Mouse (Mus musculus) forebrain, embryonic 11.5 days (tissue): ENCODE data around the gene Tes. TPM values are rescaled to one million over a fixed set of nuclear protein-coding genes. Genes with fewer than 3 reads are reported as not detected.
A peak's percentile ranks its signal among the peaks of the same experiment; 100 is the strongest.

Source experiments
- ATAC-seq: fragments of 200-750 bp; cut with Nextera tagmentation; replicated peaks from 2 replicates; pipeline ENCODE4 v1.8.0; 2017; ENCODE audit warnings: moderate TSS enrichment; ENCODE audit not compliant: low FRiP score
- DNase-seq: peaks from one replicate; pipeline ENCODE4 v3.0.0-alpha.2; 2017; ENCODE audit warnings: low spot score
- H3K27ac ChIP-seq: fragments of 300-500 bp; sonication (generic); 2 replicates; pipeline ENCODE4 v1.5.1; 2014; ENCODE audit warnings: low read depth, low read length
- H3K27me3 ChIP-seq: fragments of 300-500 bp; sonication (generic); 2 replicates; pipeline ENCODE4 v1.6.1; 2014; ENCODE audit warnings: mild to moderate bottlenecking, low read length, mixed read lengths; ENCODE audit not compliant: control insufficient read depth, insufficient read depth
- H3K36me3 ChIP-seq: fragments of 300-500 bp; sonication (generic); 2 replicates; pipeline ENCODE4 v1.6.1; 2014; ENCODE audit warnings: mild to moderate bottlenecking, low read length, moderate library complexity, mixed read lengths; ENCODE audit not compliant: control insufficient read depth, insufficient read depth
- H3K4me1 ChIP-seq: fragments of 300-500 bp; sonication (generic); replicated peaks from 2 replicates; pipeline ENCODE4 v1.6.1; 2014; ENCODE audit warnings: low read length, mixed read lengths; ENCODE audit not compliant: control insufficient read depth, insufficient read depth
- H3K4me2 ChIP-seq: fragments of 300-500 bp; sonication (generic); 2 replicates; pipeline ENCODE4 v1.6.1; 2014; ENCODE audit warnings: low read depth, mild to moderate bottlenecking, low read length, moderate library complexity, mixed read lengths; ENCODE audit not compliant: severe bottlenecking
- H3K4me3 ChIP-seq: fragments of 300-500 bp; sonication (generic); 2 replicates; pipeline ENCODE4 v1.5.1; 2014; ENCODE audit warnings: low read depth, low read length
- H3K9ac ChIP-seq: fragments of 300-500 bp; sonication (generic); 2 replicates; pipeline ENCODE4 v1.6.1; 2014; ENCODE audit warnings: low read length
- H3K9me3 ChIP-seq: fragments of 300-500 bp; sonication (generic); 2 replicates; pipeline ENCODE4 v1.6.1; 2016; ENCODE audit warnings: low read length, mixed read lengths; ENCODE audit not compliant: control insufficient read depth
- WGBS: fragments of 180-500 bp; shearing (Covaris S2); extraction: QIAGEN DNeasy Blood & Tissue Kit; methylation state at CpG from one replicate; pipeline ENCODE4 v1.1.7; 2014; 5-methylcytosine and 5-hydroxymethylcytosine counted together
- polyA plus RNA-seq: library from polyadenylated mRNA; unstranded; fragments of >200 nt; fragmentation: Nextera tagmentation; extraction: Ambion mirVana; gene quantifications from 2 replicates; pipeline ENCODE4 v1.2.1, GENCODE M21; 2014

The Tes gene
- polyA plus RNA-seq, 1 experiment from 2014 or later, result 34.6 TPM

DNA sequence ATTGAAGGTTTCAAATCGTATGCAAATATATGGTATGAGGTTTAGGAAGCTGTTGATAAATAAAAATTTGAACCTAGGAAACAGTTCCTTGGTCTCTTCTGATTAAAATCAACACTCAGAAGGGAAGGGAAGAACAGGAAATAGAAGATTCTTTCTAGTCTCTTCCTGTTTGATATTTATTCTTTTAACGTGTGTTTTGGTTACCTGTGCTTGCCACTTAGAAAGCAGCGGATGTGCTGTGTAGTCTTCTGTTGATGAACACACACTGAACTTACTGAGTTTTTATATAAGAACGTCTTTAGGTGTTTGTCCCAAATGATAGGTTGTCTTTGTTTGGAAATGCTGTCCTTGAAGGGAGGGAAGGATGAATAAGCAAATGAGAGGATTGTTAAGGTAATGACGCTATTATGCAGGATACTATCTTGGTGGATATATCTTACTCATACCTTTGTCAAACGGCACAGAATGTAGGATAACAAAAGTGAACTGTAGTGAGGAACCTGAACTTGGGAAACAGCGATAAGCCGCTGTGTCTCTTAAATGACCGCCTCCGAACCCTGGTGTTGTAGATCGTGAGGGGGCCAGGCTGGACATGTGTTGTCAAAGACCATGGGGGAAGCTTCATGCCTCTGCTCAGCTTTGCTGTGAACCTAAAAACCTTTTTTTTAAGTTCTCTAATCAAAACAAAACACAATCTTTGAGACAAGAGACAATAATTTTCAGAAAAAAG is 1.4 kb downstream of the Tes start:
- Histone ChIP-seq H3K36me3 (no peaks in the 10 kb centered on the region), H3K9me3 (no peaks in the 10 kb centered on the region), H3K4me1 (no peaks in the 10 kb centered on the region), H3K4me3 (peak overlapping the region; percentile 79), H3K27me3 (peaks cover 6% of the 10 kb centered on the region), H3K9ac (no peak overlapping the region), H3K27ac (no peak overlapping the region), H3K4me2 (peak overlapping the region; percentile 96; the same call in 1 of the 2 replicates)
- 61% methylated on average over 11 of the region's 11 CpGs for WGBS
- DNase-seq (no peak), ATAC-seq (no peak)

DNA sequence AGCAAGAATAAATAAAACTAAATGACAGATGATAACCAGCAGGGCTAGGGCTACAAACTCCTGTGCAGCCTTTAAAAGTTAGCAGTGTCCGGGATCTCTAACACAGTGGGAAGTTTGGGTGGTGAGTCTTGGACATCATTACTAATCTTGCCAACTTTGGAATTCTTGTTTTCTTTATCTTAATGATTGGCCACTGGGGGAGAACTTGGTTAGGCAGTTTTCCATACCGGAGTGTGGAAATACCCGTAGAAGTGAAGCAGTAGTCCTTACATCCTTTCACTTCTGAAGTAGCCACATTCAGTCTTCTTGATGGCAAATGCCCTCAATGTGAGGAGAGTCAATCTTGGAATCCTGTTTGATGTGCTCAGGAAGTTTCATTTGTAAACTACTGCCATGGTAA is 7.0 kb downstream of the Tes start:
- Histone ChIP-seq H3K9ac (no peak overlapping the region), H3K4me1 (no peaks in the 10 kb centered on the region), H3K4me2 (no peak overlapping the region), H3K27ac (no peak overlapping the region), H3K9me3 (no peaks in the 10 kb centered on the region), H3K36me3 (no peaks in the 10 kb centered on the region), H3K4me3 (no peak overlapping the region), H3K27me3 (no peaks in the 10 kb centered on the region)
- DNase-seq, result no peak
- 94% methylated on average over 3 of the region's 3 CpGs for WGBS
- ATAC-seq, result no peak

DNA sequence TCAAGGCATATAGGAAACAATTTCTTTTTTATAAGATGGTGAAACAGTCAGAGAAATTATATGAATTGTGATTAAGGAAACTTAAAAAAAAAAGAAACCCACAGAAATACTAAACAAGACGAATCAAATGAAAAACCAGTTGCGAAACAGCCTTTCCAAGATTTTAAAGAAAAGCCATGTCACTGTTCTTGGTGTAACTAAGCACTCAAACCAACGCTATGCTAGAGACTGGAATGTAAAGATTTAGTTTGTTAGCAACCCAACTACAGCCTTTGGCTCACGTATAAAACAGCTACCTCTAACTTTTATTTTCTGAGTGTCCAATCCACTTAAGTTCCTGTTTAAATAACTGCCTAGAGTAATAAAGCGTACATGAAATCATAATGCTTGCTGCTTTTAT is 7.4 kb downstream of the Tes start:
- no peaks in the 10 kb centered on the region for H3K27me3 ChIP-seq
- no peak overlapping the region for H3K27ac ChIP-seq
- DNase-seq, result no peak
- ATAC-seq, result no peak
- no peak overlapping the region for H3K9ac ChIP-seq
- no peaks in the 10 kb centered on the region for H3K4me1 ChIP-seq
- H3K36me3 ChIP-seq, result no peaks in the 10 kb centered on the region
- H3K9me3 ChIP-seq, result no peaks in the 10 kb centered on the region
- H3K4me3 ChIP-seq, result no peak overlapping the region
- WGBS, result 95% methylated on average over 5 of the region's 5 CpGs
- H3K4me2 ChIP-seq, result no peak overlapping the region

DNA sequence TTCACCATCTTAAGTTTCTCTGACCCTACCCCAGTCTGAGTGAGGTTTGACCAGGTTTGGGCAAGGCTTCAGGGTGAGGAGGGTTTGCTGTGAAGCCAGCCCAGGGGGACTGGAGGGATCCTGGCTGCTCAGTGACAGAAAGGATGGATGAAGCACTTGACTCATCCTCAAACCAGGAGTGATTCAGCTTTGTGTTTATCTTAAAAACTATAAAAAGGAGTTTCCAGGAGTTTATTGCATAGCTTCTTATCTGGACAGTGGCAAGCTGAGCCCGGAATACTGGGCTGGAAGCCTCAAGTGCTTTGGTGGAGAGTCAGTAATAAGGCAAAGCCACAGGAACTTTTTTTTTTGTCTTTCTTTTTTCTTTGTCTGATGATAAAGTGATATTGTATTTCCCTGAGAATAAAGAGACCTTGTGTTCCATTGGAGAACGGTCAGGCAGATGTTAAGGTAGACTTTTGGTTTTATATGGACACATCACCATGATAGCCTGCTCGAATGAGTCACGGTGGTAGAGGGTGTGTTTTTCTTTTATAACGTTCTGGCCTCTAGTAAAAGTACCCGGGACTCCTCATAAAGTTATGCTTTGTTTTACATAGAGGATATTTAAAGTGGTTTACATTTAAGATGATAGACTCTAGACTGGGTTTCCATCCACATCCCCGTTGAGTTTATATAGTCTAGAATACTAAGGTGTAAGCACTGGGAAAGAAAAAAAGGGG is 8.0 kb downstream of the Tes start:
- no peak for ATAC-seq
- 93% methylated on average over 7 of the region's 7 CpGs for WGBS

DNA sequence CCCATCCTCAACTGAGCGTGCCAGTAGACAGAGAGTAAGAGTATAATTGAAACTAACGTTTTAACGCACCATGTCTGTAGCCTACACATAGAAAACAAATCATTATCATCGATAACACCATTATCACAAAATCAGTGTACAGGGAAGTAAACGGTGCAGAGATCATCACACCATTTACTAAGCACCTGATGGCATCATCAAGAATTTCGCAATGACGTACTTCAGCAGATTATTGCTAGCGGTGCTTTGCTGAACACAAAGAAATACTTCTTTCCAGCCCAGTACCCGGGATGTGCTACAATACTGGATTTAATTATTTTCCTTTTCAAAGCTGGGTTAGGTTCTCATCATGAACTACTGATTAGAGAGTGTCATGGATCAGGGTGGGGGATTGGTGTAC is 12.3 kb downstream of the Tes start:
- Histone ChIP-seq H3K9ac (no peak overlapping the region), H3K4me2 (no peak overlapping the region), H3K4me3 (no peak overlapping the region), H3K36me3 (no peaks in the 10 kb centered on the region), H3K27me3 (no peaks in the 10 kb centered on the region), H3K9me3 (no peaks in the 10 kb centered on the region), H3K4me1 (peaks cover 3% of the 10 kb centered on the region; the same call in 1 of the 2 replicates), H3K27ac (no peak overlapping the region)
- 58% methylated on average over 9 of the region's 9 CpGs for WGBS
- ATAC-seq (no peak), DNase-seq (no peak)

More for the DNA sequence above, 8.0 kb downstream of the Tes start:
- no peaks in the 10 kb centered on the region for H3K9me3 ChIP-seq
- no peak for DNase-seq
- H3K4me2 ChIP-seq, result no peak overlapping the region
- H3K27me3 ChIP-seq, result no peaks in the 10 kb centered on the region
- H3K4me1 ChIP-seq, result peaks cover 3% of the 10 kb centered on the region; the same call in 1 of the 2 replicates
- no peaks in the 10 kb centered on the region for H3K36me3 ChIP-seq
- H3K4me3 ChIP-seq, result no peak overlapping the region
- no peak overlapping the region for H3K27ac ChIP-seq
- no peak overlapping the region for H3K9ac ChIP-seq

DNA sequence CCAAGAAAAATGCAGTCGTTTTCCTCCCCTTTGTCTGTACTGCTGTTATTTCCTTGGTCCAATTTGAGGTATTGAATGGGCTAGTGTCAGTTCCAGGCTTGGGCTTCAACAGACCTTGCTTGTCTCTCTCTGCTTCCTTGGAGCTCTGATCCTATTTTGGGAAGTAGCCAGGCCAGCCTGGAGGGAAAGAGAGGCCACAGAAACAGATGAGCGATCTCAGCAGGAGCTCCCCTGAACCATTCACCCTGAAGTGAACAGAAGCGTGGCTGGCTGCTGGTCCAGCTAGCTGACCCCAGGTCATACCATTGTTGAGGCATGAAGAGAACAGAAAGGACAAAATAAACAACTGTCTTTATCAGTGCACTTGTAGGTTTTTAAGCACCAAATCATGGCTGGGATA is 12.8 kb downstream of the Tes start:
- ATAC-seq, result 0 out of 2 replicates have a peak, but pooled peaks have one; percentile 15
- Histone ChIP-seq H3K9ac (no peak overlapping the region), H3K27ac (no peak overlapping the region), H3K4me3 (no peak overlapping the region), H3K4me1 (peaks cover 3% of the 10 kb centered on the region; the same call in 1 of the 2 replicates), H3K4me2 (no peak overlapping the region), H3K36me3 (no peaks in the 10 kb centered on the region), H3K9me3 (no peaks in the 10 kb centered on the region), H3K27me3 (no peaks in the 10 kb centered on the region)
- no peak for DNase-seq
- 8% methylated on average over 3 of the region's 3 CpGs for WGBS

DNA sequence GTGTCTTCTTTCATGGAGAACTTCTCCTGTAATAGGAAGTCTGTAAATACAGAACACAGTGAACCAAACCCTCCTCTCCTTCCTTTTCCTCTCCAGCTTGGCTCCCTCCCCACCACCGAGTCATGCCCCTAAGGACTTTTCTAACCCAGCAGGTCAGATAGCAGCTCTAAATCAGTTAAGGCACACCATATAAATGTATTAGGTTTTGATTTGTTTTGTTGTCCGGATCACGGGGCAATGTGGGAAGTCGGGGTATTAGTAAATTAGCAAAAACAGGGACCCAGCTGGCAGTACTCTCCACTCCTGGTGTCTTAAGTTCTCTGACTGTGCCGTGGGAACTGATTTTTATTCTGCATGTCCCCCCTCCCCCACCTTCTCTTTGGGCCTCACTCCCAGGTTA is 14.4 kb downstream of the Tes start:
- 56% methylated on average over 5 of the region's 5 CpGs for WGBS
- no peak overlapping the region for H3K4me2 ChIP-seq
- no peak for ATAC-seq

DNA sequence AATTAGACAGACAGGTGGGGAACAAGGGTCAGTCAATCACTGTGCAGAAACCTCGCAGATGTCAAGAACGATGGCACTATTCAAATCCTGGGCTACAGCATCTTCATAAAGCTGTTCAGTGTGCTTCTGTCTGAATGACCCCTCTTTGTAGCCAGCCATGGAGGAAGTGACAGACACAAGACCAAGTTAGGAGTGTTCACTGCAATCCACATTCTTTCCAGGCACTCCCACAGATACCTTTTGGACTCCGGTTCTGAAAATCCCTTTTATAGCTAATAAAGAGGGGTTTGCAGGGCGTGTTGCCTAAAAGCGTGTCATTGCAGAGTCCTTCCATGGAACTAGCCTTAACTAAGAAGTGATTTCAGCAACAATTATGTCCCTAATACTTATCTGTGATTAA is 14.9 kb downstream of the Tes start:
- Histone ChIP-seq H3K4me1 (peaks cover 3% of the 10 kb centered on the region; the same call in 1 of the 2 replicates), H3K4me3 (no peak overlapping the region), H3K27me3 (no peaks in the 10 kb centered on the region), H3K9me3 (no peaks in the 10 kb centered on the region), H3K36me3 (no peaks in the 10 kb centered on the region), H3K9ac (no peak overlapping the region), H3K27ac (no peak overlapping the region), H3K4me2 (no peak overlapping the region)
- 77% methylated on average over 5 of the region's 5 CpGs for WGBS
- DNase-seq (no peak), ATAC-seq (no peak)

More for the DNA sequence above, 14.4 kb downstream of the Tes start:
- no peak overlapping the region for H3K27ac ChIP-seq
- no peak for DNase-seq
- no peak overlapping the region for H3K9ac ChIP-seq
- no peaks in the 10 kb centered on the region for H3K27me3 ChIP-seq
- H3K36me3 ChIP-seq, result no peaks in the 10 kb centered on the region
- H3K9me3 ChIP-seq, result no peaks in the 10 kb centered on the region
- H3K4me1 ChIP-seq, result peaks cover 3% of the 10 kb centered on the region; the same call in 1 of the 2 replicates
- H3K4me3 ChIP-seq, result no peak overlapping the region
